Mouse (Mus musculus) c-Kit-positive CD71-negative TER-119-negative erythroid progenitor cells, embryonic 14.5 days (primary cell): ENCODE results near the gene Pif1.
A peak's percentile ranks its signal among the peaks of the same experiment; 100 is the strongest.

Experiments
- DNase-seq: peaks from one replicate; pipeline ENCODE4 v3.0.0-alpha.2; 2013; ENCODE audit warnings: low read depth

The Pif1 gene

DNA sequence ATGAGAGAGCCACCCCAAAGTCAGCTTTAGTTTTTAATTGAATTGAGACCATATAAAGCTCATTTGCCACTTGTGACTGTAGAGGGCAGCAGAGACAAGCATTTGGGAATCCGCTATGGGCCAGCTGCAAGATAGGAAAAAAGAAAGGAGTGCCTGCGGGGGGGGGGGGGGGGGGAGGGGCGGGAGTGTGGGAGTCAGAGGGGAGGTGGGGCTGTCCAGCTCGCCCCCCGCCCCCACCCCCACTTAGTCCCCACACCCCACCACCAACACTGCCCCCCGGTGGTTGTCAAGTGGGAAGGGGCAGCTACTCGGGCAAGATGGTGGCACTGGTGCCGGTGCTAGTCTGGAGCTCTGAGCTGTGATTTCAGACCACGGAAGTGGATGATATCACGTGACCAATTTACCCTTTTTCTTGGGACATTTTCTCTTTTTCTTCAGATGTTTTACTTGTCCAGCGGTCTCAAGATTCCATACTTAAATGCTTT, 11.8 kb downstream of the Pif1 start:
- no peak for DNase-seq

DNA sequence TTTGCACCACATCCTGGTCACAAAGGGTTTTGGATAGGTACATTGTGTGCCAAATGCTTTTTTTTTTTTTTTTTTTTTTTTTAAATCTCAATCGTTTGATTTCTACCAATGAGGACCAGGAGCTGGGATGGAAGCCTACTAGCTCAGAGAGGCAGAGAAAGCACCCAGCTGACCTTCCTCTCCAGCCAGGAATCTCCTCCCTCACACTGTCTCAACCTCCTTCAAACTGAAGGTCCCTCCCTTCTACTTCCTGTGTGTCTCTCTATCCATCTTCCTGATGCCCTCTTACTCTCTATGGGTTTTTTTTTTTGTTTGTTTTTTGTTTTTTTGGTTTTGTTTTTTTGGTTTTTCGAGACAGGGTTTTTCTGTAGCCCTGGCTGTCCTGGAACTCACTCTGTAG, 14.0 kb downstream of the Pif1 start:
- no peak for DNase-seq

DNA sequence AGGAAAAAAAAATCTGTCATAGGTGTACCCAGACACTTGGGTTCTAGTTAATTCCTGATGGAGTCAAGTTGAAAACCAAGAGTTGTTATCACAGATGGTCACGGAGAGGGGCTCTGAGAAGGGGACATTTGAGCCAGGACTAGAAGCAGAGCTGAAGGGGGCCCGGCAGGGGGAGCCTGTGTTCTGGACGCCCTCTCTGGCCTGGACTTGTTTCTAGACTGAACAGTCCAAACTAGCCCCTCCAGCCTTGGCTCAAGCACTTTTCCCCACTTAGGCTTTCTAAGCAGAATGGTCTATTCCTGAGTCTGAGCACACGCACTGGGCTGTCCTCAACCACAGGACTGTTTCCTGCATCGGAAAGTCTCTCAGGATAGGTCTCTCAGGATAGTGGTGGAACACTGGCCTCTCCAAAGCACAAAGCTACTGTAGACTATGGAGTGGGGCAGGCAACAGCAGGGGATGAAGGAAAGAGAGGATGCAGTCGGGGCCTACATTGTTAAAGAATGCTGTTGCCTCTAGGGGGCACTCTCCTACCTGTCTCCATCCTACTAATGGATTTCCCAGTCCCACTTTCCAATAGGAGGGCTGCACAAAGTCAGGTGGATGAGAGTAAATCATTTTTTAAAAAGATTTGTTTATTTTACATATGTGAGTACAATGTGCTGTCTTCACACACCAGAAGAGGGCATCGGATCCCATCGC, 16.6 kb downstream of the Pif1 start:
- no peak for DNase-seq

DNA sequence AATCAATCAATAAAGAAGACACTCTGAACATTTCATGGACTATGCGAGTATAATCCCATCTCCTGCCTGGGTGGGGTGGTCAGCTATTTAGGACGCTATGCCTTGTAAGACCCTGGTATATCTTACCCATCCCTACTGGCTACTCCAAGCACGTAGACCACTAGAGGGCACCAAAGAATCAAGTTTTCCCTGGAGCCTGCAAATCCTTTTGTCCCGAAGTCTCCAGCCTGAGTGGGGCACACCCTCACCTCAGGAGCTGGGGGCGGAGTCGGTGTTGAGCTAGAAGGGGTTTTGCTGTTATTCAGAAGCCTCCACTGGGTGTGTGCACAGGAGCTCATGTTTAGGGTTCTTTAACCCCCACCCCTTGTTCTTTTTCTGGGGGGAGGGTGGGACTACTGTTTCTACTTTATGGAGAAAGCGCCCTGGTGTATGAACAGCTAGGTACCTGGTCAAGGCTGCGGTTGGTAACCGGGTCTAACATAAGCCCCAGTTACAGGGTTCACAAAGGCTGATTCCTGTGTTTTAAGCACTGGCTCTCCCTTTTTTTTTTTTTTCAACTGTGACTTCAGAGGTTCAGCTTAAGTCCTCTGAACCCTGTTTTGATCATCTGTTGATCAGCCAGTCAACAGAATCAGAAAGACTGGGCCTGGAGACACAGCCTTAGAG, 18.6 kb downstream of the Pif1 start:
- peak; percentile 87 for DNase-seq

DNA sequence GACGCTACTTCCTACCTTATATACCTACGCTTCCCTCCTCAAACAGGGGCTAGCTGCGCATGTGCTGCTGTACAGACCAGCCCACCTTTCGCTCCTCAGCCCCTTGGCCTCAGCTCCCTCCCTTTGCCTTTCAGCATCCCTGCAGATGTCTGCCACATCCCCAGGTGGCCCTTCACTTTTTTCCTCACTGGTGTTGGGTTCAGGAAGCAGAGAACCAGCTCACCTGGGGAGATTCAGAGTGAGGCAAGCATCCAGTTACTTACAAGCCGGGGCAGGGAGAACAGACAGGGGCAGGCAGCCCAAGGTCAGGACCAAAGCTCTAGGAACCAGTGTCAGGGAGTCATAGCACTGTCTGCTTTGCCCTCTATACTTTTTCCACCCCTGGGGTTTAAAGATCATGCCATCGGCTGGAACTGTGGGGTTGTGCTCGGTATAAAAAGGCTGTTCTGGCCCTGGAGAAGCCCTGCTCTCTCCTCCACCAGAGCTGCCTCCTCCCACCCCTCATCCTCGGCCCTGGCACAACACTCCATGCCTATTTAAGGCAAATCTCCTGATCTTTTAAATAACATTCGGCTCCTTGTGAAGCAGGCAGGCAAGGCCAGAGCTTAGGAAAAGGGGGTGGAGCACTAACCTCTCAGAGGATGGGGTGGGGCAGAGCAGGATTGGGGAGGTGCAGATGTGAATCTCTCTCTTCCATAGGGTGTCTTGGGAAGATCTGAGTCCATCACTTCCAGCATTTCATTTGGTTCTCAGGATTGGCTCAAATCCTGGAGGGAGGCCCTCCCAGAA, 19.6 kb downstream of the Pif1 start:
- no peak for DNase-seq

DNA sequence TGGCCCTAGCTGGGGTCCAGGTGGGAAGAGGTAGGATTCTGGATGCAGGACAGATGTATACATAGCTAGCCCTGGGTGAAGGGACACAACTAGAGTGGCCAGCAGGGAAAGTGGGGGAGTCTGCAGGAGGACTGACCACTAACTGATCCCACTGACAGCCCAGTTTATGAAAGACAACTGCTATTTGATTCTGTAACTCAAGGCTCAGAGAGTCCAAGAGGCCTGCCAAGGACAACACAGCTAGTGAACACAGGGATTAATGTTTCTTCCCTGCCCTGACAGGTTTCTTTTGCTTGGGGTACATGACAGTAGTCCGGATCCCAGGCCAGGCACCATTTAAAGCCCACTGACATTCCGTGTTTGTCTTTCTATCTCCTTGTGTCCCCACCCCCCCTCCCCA, 20.2 kb downstream of the Pif1 start:
- no peak for DNase-seq

DNA sequence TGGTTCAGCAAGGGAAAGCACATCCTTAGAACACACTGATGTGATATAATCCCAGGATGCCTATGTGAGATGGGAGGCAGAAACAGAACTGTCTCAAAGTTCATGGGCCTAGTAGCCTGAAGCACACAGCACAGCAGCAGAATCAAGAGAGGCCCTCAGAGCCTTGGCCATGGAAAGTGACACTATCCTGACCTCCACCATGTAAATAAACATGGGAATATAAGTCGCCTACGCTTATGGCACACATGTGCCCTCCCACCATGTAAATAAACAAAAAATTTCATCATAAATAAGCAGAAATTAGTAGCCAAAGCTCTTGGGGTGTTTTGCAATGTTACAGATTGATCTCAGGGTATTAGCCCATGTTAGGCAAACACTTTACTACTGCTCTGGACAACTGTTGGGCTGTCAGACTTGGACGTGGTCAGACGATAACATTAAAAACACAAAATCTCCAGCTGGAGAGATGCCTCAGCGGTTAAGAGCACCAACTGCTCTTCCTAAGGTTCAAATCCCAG, 25.1 kb downstream of the Pif1 start:
- no peak for DNase-seq

DNA sequence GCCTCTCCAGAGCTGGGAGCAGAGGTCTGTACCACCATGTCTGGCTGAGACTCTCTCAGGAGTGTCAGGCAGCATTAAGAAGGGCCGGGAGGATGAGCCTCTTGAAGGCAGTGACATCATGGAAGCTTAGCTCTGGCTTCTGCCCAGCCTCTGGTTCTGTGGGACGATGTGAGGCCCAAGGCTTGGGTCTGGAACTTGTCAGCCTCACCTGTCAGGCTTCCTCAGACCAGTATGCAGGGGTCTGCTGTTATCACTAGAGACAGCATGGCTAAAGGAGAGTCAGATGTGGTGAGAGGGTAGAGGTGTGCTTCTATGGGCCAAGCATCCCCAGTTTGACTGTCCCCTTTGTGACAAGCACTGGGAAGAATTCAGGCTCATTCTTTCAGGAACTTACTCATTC, 26.1 kb downstream of the Pif1 start:
- no peak for DNase-seq

DNA sequence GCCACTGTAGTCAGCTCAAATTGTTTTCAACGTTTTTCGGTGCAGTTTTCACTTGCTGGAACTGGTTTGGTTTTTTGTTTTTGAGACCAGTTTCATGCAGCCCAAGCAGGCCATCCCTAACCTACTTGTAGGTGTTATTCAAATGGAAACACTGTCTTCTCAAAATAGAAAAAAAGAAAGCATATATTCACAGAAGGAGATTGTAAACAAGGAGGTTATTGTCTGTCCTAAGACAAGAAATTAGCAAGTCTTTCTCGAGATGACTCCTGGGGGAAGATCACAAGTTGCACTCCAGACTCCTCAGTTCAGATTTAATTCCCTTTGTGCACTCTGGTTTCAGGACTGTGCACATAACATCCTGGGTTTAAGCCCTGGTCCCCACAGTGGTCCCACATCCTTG, 32.4 kb downstream of the Pif1 start:
- DNase-seq: no peak

DNA sequence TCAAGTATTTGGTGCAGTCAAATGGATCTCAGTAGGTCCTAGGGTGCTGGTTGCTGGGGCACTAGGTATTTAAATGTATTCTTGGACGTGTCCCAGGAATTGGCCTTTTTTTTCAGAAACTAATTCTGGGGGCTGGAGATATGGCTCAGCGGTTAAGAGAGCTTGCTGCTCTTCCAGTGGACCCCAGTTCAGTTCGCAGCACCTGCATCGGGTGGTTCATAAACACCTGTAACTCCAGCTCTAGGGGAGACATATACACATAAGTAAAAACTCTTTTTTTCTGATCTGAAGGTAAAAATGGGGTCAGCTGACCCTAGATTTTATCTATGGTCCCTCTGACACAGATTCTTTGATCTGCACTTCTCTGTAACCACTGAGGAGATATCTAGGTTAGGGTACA, 34.2 kb downstream of the Pif1 start:
- no peak for DNase-seq

DNA sequence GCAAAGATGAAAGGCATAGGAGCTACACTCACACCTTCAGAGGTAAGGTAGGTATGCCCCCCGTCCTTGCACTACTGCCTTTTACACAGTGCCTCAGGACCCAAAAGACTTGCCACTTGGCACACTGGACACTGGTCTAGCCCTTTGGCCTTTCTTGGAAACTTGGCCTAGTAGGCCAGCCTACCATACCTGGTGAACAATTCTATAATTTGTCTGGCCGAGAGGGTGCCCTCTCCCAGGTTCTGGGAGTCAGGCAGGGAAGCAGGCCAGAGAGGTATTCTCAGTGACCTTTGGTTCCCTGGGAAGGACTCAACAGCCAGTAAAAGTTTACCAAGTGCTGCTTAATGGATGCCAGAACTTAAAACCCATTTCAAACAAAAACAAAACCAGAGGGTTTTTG, 34.7 kb downstream of the Pif1 start:
- no peak for DNase-seq

DNA sequence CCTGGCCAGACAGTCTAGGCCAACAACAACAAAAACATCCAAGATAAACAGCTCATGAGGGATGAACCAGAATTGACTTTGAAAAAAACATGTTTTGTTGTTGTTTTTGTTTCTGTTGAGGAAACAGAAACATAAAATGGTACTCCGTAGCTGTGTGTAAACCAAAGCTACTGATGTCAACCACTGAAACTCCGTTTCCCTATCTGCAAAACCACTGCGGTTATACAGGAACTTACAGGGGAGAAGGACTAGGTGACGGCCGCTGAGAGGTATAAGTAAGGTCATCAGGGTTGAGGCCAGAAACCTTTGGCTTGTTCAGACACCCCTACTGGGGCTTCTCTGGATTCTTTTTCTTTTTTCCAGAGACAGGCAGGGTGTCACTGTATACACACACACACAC, 35.9 kb downstream of the Pif1 start:
- no peak for DNase-seq

DNA sequence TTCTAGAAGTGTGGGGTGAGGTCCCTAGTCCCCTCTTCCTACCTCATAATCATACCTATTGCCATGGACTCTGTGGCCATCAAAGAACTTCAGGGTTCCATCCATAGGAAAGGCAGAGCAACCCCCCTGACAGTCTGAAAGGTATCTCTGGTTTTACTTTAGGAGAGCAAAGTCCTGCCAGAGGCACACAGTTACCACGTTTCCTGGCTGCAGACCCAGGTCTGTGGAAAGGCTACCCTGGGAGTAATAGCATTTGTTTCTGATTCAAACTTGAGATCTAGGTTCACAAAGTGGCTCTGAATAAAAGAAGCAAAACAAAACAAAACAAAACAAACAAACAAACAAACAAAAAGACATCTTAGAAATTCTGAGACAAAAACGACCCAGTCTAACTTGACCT, 37.3 kb downstream of the Pif1 start:
- no peak for DNase-seq

DNA sequence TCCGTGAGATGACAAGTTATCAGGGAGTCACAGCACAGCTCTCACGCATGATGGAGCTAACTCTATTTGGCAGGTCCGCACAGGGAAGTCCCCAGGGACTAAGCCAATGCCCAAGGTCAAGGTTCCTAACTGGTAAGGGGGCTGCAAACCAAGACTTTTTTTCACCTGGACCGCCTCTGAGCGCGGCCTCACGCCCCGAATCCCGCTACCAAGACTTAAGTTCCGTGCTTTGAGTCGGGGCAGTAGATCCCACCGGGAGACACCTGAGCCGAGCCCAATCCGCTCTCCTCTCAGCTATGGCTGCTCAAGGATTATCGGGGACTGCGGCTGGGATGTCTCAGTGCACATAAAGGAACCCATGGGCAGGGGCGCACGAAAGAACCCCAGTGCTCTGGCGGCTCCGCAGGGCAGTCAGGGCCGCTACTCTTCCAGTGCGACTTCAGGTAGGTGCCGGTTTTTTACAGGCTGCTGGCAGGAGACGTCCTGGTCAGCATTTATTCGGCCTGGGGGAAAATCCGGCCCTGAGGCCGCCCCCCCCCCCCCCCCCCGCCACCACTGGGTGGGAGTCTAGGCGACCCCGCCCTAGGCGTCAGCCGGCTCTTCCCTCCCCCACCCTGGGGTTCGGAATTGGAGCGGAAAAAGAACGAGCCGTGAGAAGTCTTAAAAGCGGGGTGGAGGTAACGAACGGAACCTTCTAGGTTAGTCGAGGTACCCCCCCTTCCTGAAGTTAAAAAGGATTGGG, 42.2 kb downstream of the Pif1 start, which contains the start of gene Rbpms2:
Gene Rbpms2, plus strand, starts transcription at position 624 of the 742 bp plus-strand sequence.
- DNase-seq: no peak

DNA sequence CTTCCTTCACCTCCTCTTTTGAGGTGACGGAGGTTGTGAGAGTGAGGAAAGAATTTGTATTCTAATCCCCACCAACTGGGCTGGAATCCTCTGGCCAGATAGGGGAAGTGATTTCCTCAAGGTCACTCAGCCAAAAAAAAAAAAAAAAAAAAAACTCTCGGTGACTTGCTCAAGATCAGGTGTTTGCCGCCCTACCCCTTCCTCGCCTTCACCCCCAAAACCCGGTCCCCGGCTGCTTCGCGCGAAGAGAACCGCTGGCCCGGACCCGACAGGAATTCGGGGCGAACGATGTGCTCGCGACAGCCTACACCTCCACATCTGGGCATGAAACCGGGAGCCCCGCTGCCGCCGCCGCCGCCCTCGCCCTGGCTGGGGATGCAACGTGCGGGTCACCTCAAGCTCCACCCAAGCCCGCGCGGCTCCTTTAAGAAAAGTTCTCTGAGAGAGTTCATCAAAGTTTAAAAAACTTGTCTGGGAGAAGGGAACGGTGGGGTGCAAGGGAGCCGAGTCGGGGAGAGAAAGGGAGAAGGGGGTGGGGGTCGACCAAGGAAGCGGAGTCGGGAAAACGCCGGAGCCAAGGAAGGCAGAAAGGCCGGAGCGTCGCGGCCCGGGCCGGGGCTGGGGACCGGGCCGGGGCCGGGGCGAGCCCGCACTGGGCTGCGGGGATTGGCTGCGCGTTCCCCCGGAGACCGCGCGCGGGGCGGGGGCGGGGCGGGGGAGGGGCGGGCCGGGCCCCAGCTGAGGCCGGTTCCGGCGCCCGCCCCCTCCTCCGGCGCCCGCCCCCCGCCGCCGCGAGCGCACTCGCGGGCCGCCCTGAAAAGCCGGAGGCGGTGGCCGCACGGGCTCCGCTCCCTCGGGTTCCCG, 43.0 kb downstream of the Pif1 start:
- DNase-seq: no peak

DNA sequence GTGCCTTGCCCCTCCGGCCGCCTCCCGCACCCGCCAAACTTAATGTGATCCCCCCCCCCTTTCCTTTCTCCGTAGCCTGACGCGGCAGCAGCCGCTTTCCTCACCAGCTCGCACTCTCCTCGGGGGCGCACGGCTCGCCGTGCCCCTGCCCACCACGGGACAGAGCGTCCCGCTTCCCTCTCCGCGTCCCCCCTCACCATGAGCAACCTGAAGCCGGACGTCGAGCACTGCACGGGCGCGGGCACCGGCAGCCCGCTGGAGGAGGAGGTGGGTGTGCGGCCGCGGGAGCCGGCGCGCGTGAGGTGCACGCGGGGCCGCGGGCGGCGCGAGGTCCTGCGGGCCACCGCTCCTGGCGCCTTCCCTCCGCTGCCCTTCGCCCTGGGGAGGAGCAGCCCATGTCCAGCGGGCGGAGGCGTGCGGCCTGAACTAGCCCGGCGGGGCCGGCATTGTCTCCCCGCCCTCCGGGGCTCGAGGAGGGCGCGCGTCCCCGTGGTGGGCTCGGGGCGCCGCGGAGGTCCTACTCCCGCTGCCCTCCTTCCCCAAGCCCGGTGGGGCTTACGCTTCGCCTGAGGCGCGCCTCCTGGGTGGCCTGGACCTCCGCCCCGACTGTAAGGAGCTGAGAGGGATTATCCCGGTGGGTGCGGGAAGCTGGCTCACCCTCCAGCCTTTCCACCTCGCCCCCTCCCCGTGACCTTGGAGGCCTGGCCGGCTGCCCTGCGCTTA, 43.8 kb downstream of the Pif1 start:
- DNase-seq: no peak

DNA sequence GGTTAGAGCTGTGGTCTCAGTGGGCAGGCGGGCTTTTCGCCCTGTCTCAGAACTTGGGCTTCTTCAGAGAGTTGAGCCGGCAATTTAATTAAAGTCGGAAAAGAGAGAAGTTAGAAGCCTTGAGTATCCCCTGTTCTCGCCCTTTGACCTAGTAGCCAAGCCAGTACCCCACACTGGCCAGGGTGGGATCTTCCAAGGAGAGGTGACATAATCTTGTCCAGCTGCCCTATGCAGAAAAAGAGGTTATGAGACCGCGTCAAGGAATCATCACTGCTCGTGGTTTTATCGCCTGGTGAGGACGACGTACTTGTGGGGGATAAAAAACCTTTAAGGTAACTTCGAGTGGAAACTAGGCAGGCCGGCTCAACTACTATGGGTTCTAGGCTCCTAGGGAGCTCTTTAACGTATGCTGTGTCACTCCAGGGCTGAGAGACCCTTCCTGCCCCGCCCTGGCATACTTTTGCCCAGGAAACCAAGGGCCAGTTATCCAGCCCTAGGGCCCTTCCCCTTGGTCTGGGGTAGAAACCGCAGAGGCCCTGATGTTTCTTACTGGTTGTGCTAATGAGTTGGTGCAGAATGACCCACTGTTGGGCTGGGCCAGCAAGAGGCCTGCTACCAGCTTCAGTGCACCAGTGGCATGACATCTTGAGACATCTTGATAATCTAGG, 44.5 kb downstream of the Pif1 start:
- DNase-seq: no peak

DNA sequence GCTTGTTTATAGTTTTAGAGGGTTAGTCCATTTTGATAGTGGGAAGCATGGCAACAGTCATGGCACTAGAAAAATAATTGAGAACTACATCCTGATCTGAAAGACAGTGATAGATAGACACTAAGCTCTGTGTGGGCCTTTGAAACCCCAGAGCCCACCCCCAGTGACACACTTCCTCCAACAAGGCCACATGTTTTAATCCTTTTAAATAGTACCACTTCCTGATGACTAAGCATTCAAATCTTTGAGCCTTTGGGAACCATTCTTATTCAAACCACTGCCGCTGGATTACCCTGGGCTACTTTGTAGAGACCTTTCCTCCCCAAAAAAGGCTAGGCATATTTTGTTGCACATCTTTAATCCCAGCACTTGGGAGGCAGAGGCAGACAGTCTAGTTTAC, 48.8 kb downstream of the Pif1 start:
- DNase-seq: no peak

DNA sequence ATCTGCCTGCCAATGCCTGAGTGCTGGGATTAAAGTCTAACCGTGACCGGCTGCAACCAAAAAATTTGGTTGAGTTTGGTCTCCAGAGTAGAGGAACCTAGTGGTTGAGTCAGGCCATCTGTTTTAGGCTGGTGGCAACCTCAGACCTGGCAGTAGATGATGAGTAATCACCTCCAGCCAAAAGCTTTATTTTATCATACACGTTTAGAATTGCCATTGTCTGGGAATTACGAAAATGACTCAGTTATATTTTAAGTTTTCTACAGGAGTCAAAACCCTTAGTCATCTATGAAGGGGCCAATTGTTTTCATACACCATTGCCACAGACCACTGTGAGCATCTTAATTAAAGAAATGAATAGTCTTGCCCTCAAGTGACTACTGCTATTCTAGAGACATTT, 50.0 kb downstream of the Pif1 start:
- no peak for DNase-seq

DNA sequence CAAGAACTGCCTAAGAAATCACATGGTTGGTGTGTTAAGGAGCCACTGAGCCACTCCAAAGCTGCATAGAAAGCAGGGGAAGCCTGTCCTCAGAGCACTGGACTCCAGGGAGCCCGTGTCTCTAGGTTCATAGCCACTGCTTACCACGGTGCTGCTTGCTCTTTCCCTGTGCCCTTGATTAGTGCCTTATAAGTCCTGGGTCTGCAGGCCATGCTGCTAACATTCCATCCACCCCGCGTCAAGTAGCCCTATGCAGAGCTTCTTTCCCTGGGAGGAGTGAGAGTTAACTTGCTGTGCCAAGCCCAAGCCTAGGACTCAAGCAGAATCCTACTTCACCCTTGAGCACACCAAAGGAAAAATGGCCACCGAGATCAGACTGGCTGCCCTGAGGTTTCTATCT, 52.1 kb downstream of the Pif1 start:
- DNase-seq: no peak
